Mouse (Mus musculus): ENCODE measurements around the gene Ctla2b. TPM values are rescaled to one million over a fixed set of nuclear protein-coding genes. Genes with fewer than 3 reads are reported as not detected.

The Ctla2b gene
- polyA plus RNA-seq, 1 experiment from 2014 or later = 2.5 TPM

DNA sequence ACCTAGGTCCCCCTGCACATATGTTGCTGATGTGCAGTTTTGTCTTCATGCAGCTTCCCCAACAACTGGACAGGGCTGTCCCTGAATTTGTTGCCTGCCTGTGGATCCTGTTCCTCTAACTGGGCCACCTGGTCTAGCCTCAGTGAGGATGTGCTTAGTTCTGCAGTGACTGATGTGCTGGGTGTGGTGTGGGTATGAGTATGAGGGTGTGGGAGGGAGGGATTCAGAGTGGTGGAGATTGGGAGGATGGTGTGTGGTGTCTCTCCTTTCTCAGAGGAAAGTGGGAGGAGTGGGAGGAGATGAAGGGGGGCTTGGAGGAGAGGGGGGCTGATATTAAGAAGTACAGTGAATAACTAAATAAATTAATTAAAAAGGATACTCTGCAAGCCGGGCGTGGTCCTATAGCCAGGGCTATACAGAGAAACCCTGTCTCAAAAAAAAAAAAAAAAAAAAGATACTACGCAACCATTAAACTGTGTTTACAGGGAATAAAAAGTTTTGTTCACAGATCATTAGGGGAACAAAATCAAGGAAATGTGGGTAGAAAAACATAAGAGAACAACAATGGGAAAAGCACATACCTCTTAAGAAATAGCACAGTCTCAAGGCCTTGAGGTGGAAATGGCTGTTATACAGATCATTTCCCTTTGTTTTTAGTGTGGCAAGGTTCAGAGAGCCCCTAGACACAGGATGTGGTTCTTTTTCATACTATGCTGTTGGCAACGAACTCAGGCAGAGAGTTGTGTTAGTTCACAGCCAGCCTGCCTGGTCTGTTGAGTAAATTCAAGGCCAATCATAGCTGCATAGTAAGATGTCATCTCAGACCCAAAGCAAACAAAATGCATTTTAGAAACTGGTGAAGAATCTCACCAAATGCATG, 48.8 kb downstream of the Ctla2b start:
- ATAC-seq (ENCODE audit: insufficient read depth, low FRiP score, low TSS enrichment) (no peak), DNase-seq (ENCODE audit: low spot score) (no peak)
- Histone ChIP-seq H3K9me3 (ENCODE audit: control insufficient read depth, low read length) (no peaks in the 10 kb centered on the region), H3K4me2 (ENCODE audit: low read depth) (no peak overlapping the region), H3K9ac (ENCODE audit: low read length) (no peak overlapping the region), H3K27ac (ENCODE audit: low read depth, low read length) (no peak overlapping the region), H3K4me3 (ENCODE audit: low read depth, low read length) (no peak overlapping the region), H3K27me3 (ENCODE audit: control insufficient read depth, insufficient read depth, low read length) (no peaks in the 10 kb centered on the region), H3K36me3 (ENCODE audit: control insufficient read depth, insufficient read depth, low read length) (no peaks in the 10 kb centered on the region), H3K4me1 (ENCODE audit: control insufficient read depth, insufficient read depth, low read length) (no peaks in the 10 kb centered on the region)
- WGBS = 85% methylated on average over 4 of the region's 4 CpGs

Other genes starting within 250 kb of the Ctla2b start
- not detected in 2 replicates for gene BC051665, start 111.1 kb downstream of the Ctla2b start, polyA plus RNA-seq (2014; fragmentation: Nextera tagmentation; extraction: Ambion mirVana)
- not detected in 2 replicates for gene Ctsll3, start 94.6 kb downstream of the Ctla2b start, polyA plus RNA-seq (2014; fragmentation: Nextera tagmentation; extraction: Ambion mirVana)
- gene 4930486L24Rik, start 33.0 kb downstream of the Ctla2b start, polyA plus RNA-seq (2014; fragmentation: Nextera tagmentation; extraction: Ambion mirVana) = not detected in 2 replicates
- gene Gm49392, start 553 bp downstream of the Ctla2b start, polyA plus RNA-seq (2014; fragmentation: Nextera tagmentation; extraction: Ambion mirVana) = 0.20 TPM in 1 of 2 replicates, not detected in the other
- not detected in 2 replicates for gene Tpbpb, start 7.4 kb upstream of the Ctla2b start, polyA plus RNA-seq (2014; fragmentation: Nextera tagmentation; extraction: Ambion mirVana)
- gene Gm49393, start 38.1 kb upstream of the Ctla2b start, polyA plus RNA-seq (2014; fragmentation: Nextera tagmentation; extraction: Ambion mirVana) = not detected in 2 replicates
- 1.3 and 1.7 TPM in 2 replicates for gene Gm49391, start 39.1 kb upstream of the Ctla2b start, polyA plus RNA-seq (2014; fragmentation: Nextera tagmentation; extraction: Ambion mirVana)
- gene Ctla2a, start 39.2 kb upstream of the Ctla2b start, polyA plus RNA-seq (2014; fragmentation: Nextera tagmentation; extraction: Ambion mirVana) = 10.9 and 11.4 TPM in 2 replicates
- gene Tpbpa, start 44.5 kb upstream of the Ctla2b start, polyA plus RNA-seq (2014; fragmentation: Nextera tagmentation; extraction: Ambion mirVana) = not detected in 2 replicates
- gene Ctsj, start 108.5 kb upstream of the Ctla2b start, polyA plus RNA-seq (2014; fragmentation: Nextera tagmentation; extraction: Ambion mirVana) = not detected in 2 replicates
- gene Ctsq, start 143.2 kb upstream of the Ctla2b start, polyA plus RNA-seq (2014; fragmentation: Nextera tagmentation; extraction: Ambion mirVana) = not detected in 2 replicates